Mouse (Mus musculus): ENCODE results near the gene Ccdc190.

DNA sequence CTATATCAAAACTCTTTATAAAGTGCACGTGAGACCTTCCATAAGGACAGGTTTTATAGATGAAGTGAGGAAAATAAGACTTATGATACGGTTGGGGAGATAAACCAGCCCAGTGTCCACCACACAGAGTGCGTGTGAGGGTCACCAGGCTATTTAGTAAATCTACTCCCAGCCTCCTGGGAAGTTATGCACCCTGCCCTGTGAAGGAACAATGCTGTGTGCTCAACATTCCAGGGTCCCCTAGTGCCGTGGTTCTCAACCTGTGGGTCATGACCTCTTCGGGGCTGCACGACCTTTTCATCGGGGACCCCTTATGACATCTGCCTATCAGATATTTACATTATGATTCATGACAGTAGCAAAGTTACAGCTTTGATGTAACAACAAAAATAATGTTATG, 19.8 kb downstream of the Ccdc190 start:
- no peak for TF ChIP-seq GATA1 (IDR thresholded peaks at IDR 0.05; ENCODE audit: low read length)
- TF ChIP-seq TAL1 (IDR thresholded peaks at IDR 0.05; ENCODE audit: low read length): no peak

Data from erythroblast, embryonic 14.5 days (primary cell).